Mouse (Mus musculus) G1E (cell line): ENCODE results near the gene Mrpl54.

Experiments
- CTCF ChIP-seq: IDR thresholded peaks from 2 replicates; pipeline ENCODE4 v1.5.1; 2012; ENCODE audit warnings: low read depth, low read length, inconsistent platforms, mixed read lengths
- GATA2 ChIP-seq: IDR thresholded peaks from 2 replicates; pipeline ENCODE4 v1.6.1; 2012; ENCODE audit warnings: low read depth, low read length, inconsistent platforms, borderline replicate concordance

DNA sequence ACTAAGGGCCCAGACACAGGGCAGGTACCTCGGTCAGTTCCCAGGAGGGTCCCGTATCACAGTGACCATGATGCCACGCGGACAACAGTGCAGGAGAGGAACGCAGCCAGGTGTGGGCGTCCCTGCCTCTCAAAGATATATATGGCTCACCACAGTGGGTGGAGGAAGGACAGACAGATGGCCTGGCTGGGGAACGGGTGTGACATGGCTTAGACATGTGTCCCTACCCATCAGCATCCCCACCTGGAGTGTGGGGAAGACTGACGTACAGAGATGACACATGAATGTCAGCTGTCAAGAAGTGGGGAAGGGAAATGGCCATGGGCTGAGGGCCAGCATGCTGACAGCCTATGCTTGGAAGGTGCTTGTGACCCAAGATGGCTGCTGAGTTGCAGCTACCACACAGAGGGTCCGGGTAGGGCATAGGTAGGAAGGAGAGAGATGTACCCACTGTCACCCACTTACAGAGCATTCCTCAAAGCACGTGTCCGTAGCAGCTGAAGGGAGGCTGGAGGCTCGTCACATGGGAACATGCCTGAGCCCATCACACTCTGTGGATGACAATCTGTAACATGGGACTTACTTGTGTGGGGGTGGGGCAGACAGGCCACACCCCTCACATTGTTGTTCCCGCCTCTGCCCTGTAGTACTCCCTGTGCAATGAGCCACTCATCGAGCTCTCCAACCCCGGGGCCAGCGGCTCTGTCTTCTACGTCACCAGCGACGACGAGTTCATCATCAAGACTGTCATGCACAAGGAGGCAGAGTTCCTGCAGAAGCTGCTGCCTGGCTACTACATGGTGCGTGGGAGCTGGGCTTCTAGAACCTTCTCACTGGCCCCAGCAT, 40.3 kb upstream of the Mrpl54 start:
- no peak for TF ChIP-seq CTCF
- no peak for TF ChIP-seq GATA2
